Comparison of ENCODE assay signal across 15 mouse cellular contexts in the genomic region with DNA sequence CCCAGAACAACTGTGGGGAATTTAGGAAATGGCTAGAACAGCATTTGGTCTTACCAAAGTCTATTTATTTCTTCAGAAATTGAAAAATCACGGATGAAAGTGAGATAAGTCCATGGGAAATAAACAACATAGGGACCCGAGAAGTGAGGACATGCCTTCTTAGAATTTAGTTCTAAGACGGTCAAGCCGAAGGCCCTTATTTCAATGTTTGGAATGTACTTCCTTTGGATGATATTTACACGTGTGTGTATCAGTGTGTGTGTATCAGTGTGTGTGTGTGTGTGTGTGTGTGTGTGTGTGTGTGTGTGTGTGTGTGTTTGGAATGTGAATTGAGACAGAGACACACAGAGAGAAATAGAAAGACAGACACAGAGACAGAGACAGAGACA. TPM values are rescaled to one million over a fixed set of nuclear protein-coding genes. Genes with fewer than 3 reads are reported as not detected.
DNase-seq lines count a peak whose midpoint lies in the region; ATAC-seq and TF ChIP-seq lines count a peak whose summit lies in the region.
"Had no signal": no experiment of that assay in that cellular context is flagged by ENCODE, and none has a peak within 500 bp of the region (broad histone marks: within the 10 kb centered on the region; RNA-seq: fewer than 3 reads in every experiment).

No protein-coding gene starts in this region.

- H3K4me2 ChIP-seq in heart, embryonic 15.5 days = peak overlapping the region; percentile 43
- no peak overlapping the region for H3K4me2 ChIP-seq in liver, postnatal 0 days (ENCODE audit: low read depth, low read length)
- no peak overlapping the region for H3K4me2 ChIP-seq in liver, embryonic 12.5 days
- peak overlapping the region; percentile 78 for H3K4me2 ChIP-seq in myocyte (ENCODE audit: low read depth)
- H3K4me2 ChIP-seq: forebrain, embryonic 12.5 days; liver, embryonic 11.5 days; midbrain, embryonic 11.5 days had no signal

- no peak for DNase-seq in gastrocnemius, adult 2 months
- DNase-seq in gastrocnemius, postnatal 36 days = no peak
- DNase-seq in heart, postnatal 25 days (ENCODE audit: low spot score) = no peak
- DNase-seq in liver, postnatal 0 days = no peak
- no peak for DNase-seq in thymus, adult 18-20 months
- DNase-seq: cerebellum, adult 8-10 months; thymus, postnatal 4 days had no signal

- 30% methylated on average over 5 of the region's 5 CpGs for WGBS in heart, embryonic 15.5 days
- WGBS in liver, postnatal 0 days (ENCODE audit: insufficient replicate concordance) = 67% methylated on average over 5 of the region's 5 CpGs
- 60% methylated on average over 5 of the region's 5 CpGs for whole genome bisulfite sequencing in liver, embryonic 12.5 days (ENCODE audit: insufficient replicate concordance)

- TF ChIP-seq EP300 in liver, postnatal 0 days (IDR thresholded peaks at IDR 0.05; ENCODE audit: low read depth) = no peak

- no peaks in the 10 kb centered on the region for H3K27me3 ChIP-seq in heart, embryonic 15.5 days
- H3K27me3 ChIP-seq in liver, postnatal 0 days (ENCODE audit: insufficient read depth, low read length) = no peaks in the 10 kb centered on the region
- no peaks in the 10 kb centered on the region for H3K27me3 ChIP-seq in liver, embryonic 12.5 days (replicated peaks)
- H3K27me3 ChIP-seq in myocyte (ENCODE audit: control insufficient read depth, insufficient read depth, insufficient read length) = no peaks in the 10 kb centered on the region
- H3K27me3 ChIP-seq: forebrain, embryonic 12.5 days had no signal

- H3K4me1 ChIP-seq in heart, embryonic 15.5 days (replicated peaks) = peaks cover 40% of the 10 kb centered on the region
- 0 out of 2 replicates have a peak, but pooled peaks cover 4% of the 10 kb centered on the region for H3K4me1 ChIP-seq in liver, postnatal 0 days (ENCODE audit: insufficient read depth)
- H3K4me1 ChIP-seq in liver, embryonic 12.5 days = no peaks in the 10 kb centered on the region

- H3K79me2 ChIP-seq in myocyte (ENCODE audit: control insufficient read depth, insufficient read depth) = no peaks in the 10 kb centered on the region

- H3K4me3 ChIP-seq in gastrocnemius, adult 2 months = no peak overlapping the region; the same call in 1 of the 2 replicates
- no peak overlapping the region for H3K4me3 ChIP-seq in heart, embryonic 15.5 days
- no peak overlapping the region for H3K4me3 ChIP-seq in liver, postnatal 0 days (ENCODE audit: low read depth, low read length)
- H3K4me3 ChIP-seq in liver, embryonic 12.5 days = no peak overlapping the region
- H3K4me3 ChIP-seq in myocyte = no peak overlapping the region
- H3K4me3 ChIP-seq: embryonic facial prominence, embryonic 10.5 days; forebrain, embryonic 12.5 days; hindbrain, embryonic 10.5 days had no signal

- no peaks in the 10 kb centered on the region for H3K9me3 ChIP-seq in heart, embryonic 15.5 days (replicated peaks)
- no peaks in the 10 kb centered on the region for H3K9me3 ChIP-seq in liver, postnatal 0 days (ENCODE audit: low read length)
- H3K9me3 ChIP-seq in liver, embryonic 12.5 days (replicated peaks) = no peaks in the 10 kb centered on the region
- H3K9me3 ChIP-seq: embryonic facial prominence, embryonic 10.5 days; forebrain, embryonic 12.5 days; hindbrain, embryonic 10.5 days had no signal

- TF ChIP-seq CTCF in gastrocnemius, adult 2 months (IDR thresholded peaks at IDR 0.05) = no peak
- no peak for TF ChIP-seq CTCF in liver, postnatal 0 days (IDR thresholded peaks at IDR 0.05; ENCODE audit: low read depth)

- no peak for TF ChIP-seq POLR2A in myocyte (IDR thresholded peaks at IDR 0.05; ENCODE audit: insufficient read length, low read depth)

- H3K9ac ChIP-seq in heart, embryonic 15.5 days = no peak overlapping the region
- no peak overlapping the region for H3K9ac ChIP-seq in liver, postnatal 0 days (replicated peaks)
- H3K9ac ChIP-seq in liver, embryonic 12.5 days = no peak overlapping the region
- H3K9ac ChIP-seq: forebrain, embryonic 12.5 days had no signal

- H3K27ac ChIP-seq in gastrocnemius, adult 2 months = peak overlapping the region; percentile 84
- peak overlapping the region; percentile 84 for H3K27ac ChIP-seq in heart, embryonic 15.5 days
- H3K27ac ChIP-seq in liver, postnatal 0 days (ENCODE audit: low read depth) = peak overlapping the region; percentile 45; the same call in 1 of the 2 replicates
- no peak overlapping the region for H3K27ac ChIP-seq in liver, embryonic 12.5 days
- H3K27ac ChIP-seq: embryonic facial prominence, embryonic 10.5 days; forebrain, embryonic 12.5 days had no signal

- H3ac ChIP-seq in myocyte (ENCODE audit: control insufficient read depth, insufficient read length) = no peak overlapping the region

- intact Hi-C loops in gastrocnemius, adult 2 months (cut with DNase I) = no loop called here
- intact Hi-C loops in gastrocnemius, postnatal 36 days (cut with DNase I) = no loop called here
- intact Hi-C loops in heart, postnatal 25 days (cut with DNase I) = no loop called here

- H3K36me3 ChIP-seq in heart, embryonic 15.5 days = no peaks in the 10 kb centered on the region
- H3K36me3 ChIP-seq in liver, postnatal 0 days (replicated peaks; ENCODE audit: insufficient read depth, low read length) = no peaks in the 10 kb centered on the region
- H3K36me3 ChIP-seq in liver, embryonic 12.5 days = no peaks in the 10 kb centered on the region
- H3K36me3 ChIP-seq in myocyte (ENCODE audit: control insufficient read depth, insufficient read depth) = no peaks in the 10 kb centered on the region
- H3K36me3 ChIP-seq: embryonic facial prominence, embryonic 10.5 days; forebrain, embryonic 12.5 days; hindbrain, embryonic 10.5 days had no signal

- no peak for ATAC-seq in heart, embryonic 15.5 days (replicated peaks; ENCODE audit: insufficient number of reproducible peaks, insufficient read depth, low FRiP score, low read depth)
- ATAC-seq in liver, postnatal 0 days = no peak
- ATAC-seq in liver, embryonic 12.5 days = no peak

TF ChIP-seq in myocyte, 11 proteins besides CTCF, POLR2A, EP300 and RAD21:
- no peak for TF ChIP-seq E2F4 (IDR thresholded peaks at IDR 0.05; ENCODE audit: insufficient read depth)
- TF ChIP-seq POLR2AphosphoS2 (IDR thresholded peaks at IDR 0.05; ENCODE audit: insufficient read length, low read depth) = no peak
- no peak for TF ChIP-seq MAX (IDR thresholded peaks at IDR 0.05; ENCODE audit: low read depth)
- TF ChIP-seq REST (IDR thresholded peaks at IDR 0.05; ENCODE audit: insufficient read depth, insufficient read length) = no peak
- TF ChIP-seq CEBPB (IDR thresholded peaks at IDR 0.05; ENCODE audit: insufficient read depth, poor library complexity, severe bottlenecking) = no peak
- TF ChIP-seq SRF (IDR thresholded peaks at IDR 0.05; ENCODE audit: control insufficient read depth, insufficient read length, low read depth) = no peak
- no peak for TF ChIP-seq MYOD1 (IDR thresholded peaks at IDR 0.05; ENCODE audit: control insufficient read depth in 1 of 3, insufficient read length in 2 of 3, low read depth in 2 of 3)
- TF ChIP-seq MYOG (IDR thresholded peaks at IDR 0.05; ENCODE audit: control insufficient read depth in 1 of 3, insufficient read depth in 1 of 3, insufficient read length in 2 of 3, low read depth in 2 of 3) = no peak
- TF ChIP-seq TCF12 (IDR thresholded peaks at IDR 0.05; ENCODE audit: insufficient read depth, poor library complexity, severe bottlenecking) = no peak
- TF ChIP-seq USF1 (IDR thresholded peaks at IDR 0.05; ENCODE audit: low read depth) = no peak
- TF ChIP-seq TCF3 (IDR thresholded peaks at IDR 0.05; ENCODE audit: insufficient read length, low read depth) = no peak
TF ChIP-seq in myocyte: peak in this region for 0.

RNA-seq across cellular contexts. Expression of gene Krr1, which starts 35.3 kb away (rescaled TPM):
- total RNA-seq in gastrocnemius, adult 2 months (2021) = 10 to 100 TPM; 27.4 to 29.5 TPM
- 10 to 100 TPM; 23.7 to 26.4 TPM for total RNA-seq in gastrocnemius, postnatal 36 days (2021)
- 23.3 and 25.0 TPM in 2 replicates for polyA plus RNA-seq in heart, embryonic 15.5 days (2015; fragmentation: Nextera tagmentation; extraction: Ambion mirVana)
- 10 to 100 TPM; 24.0 to 26.8 TPM for total RNA-seq in heart, postnatal 25 days (2021)
- polyA plus RNA-seq in liver, postnatal 0 days (2015; fragmentation: Nextera tagmentation; extraction: Ambion mirVana) = 11.2 and 11.6 TPM in 2 replicates
- polyA plus RNA-seq in liver, embryonic 12.5 days (2016; fragmentation: Nextera tagmentation; extraction: Ambion mirVana) = 37.1 and 40.0 TPM in 2 replicates
- 10.5 TPM for polyA plus RNA-seq in myocyte (2012; fragmentation: generic; extraction: Trizol)

Comparison
In these comparisons a context has a peak if more than half of its experiments do, and no peak if none do; other contexts are left out.
1. H3K4me2 ChIP-seq: peak in heart, embryonic 15.5 days (single experiment) and myocyte (single experiment); none in liver, postnatal 0 days (single experiment) and liver, embryonic 12.5 days (single experiment).